13 mouse cellular contexts compared by ENCODE assay signal in the genomic region with DNA sequence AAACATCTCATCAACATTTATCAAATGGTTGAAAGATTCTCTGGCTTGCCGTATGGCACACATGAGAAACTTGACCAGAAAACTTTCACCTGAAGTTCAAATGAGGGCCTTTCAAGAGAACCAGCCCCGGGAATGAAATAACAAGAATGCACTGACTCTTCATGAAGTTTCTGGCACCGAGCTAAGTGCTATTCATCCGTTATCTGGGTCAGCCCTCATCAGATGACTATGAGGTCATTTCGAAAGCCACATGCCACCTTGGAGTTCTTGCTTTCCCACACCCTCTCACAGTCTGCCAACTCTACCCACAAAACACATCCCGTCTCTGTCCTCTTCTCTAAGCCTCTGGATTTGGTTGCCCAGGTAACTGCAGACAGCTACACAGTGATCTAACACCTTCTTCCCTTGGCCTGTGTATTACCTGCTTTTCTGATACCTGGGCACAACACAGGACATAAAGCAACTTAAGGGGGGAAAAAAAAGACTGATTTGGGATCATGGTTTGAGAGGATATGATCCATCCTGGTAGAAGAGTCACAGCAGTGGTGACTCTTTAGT.
DNase-seq lines count a peak whose midpoint lies in the region; ATAC-seq lines count a peak whose summit lies in the region.
"Had no signal": no experiment of that assay in that cellular context is flagged by ENCODE, and none has a peak within 500 bp of the region (broad histone marks: within the 10 kb centered on the region; RNA-seq: fewer than 3 reads in every experiment).

No protein-coding gene starts in this region.

- no peak for ATAC-seq in heart, embryonic 11.5 days (replicated peaks; ENCODE audit: insufficient number of reproducible peaks, low FRiP score, low TSS enrichment)
- ATAC-seq in hindbrain, embryonic 11.5 days (ENCODE audit: low FRiP score): no peak
- no peak for ATAC-seq in forebrain, embryonic 11.5 days (replicated peaks; ENCODE audit: low FRiP score)
- ATAC-seq in kidney, embryonic 14.5 days (ENCODE audit: low FRiP score, low TSS enrichment): no peak

- no peak overlapping the region for H3K4me2 ChIP-seq in heart, embryonic 11.5 days
- no peak overlapping the region for H3K4me2 ChIP-seq in hindbrain, embryonic 11.5 days (replicated peaks; ENCODE audit: low read depth, low read length)
- H3K4me2 ChIP-seq in forebrain, embryonic 11.5 days (ENCODE audit: low read depth, low read length, severe bottlenecking): no peak overlapping the region
- H3K4me2 ChIP-seq in kidney, embryonic 14.5 days (replicated peaks; ENCODE audit: low read depth, low read length): no peak overlapping the region
- H3K4me2 ChIP-seq: hindbrain, embryonic 12.5 days; liver, embryonic 15.5 days had no signal

- H3K9ac ChIP-seq in heart, embryonic 11.5 days (ENCODE audit: low read depth, low read length): no peak overlapping the region
- H3K9ac ChIP-seq in hindbrain, embryonic 11.5 days (ENCODE audit: low read depth, low read length): no peak overlapping the region
- H3K9ac ChIP-seq in forebrain, embryonic 11.5 days (ENCODE audit: low read length): no peak overlapping the region
- no peak overlapping the region for H3K9ac ChIP-seq in kidney, embryonic 14.5 days (ENCODE audit: low read depth, low read length)
- H3K9ac ChIP-seq: hindbrain, embryonic 12.5 days; liver, embryonic 15.5 days had no signal

- H3K36me3 ChIP-seq in heart, embryonic 11.5 days (ENCODE audit: control insufficient read depth, insufficient read depth, low read length): no peaks in the 10 kb centered on the region
- no peaks in the 10 kb centered on the region for H3K36me3 ChIP-seq in hindbrain, embryonic 11.5 days (ENCODE audit: control insufficient read depth, insufficient read depth, low read length)
- no peaks in the 10 kb centered on the region for H3K36me3 ChIP-seq in forebrain, embryonic 11.5 days (ENCODE audit: control insufficient read depth, insufficient read depth, low read length)
- H3K36me3 ChIP-seq in kidney, embryonic 14.5 days (ENCODE audit: control insufficient read depth, insufficient read depth, low read length): no peaks in the 10 kb centered on the region
- H3K36me3 ChIP-seq: hindbrain, embryonic 12.5 days; liver, embryonic 15.5 days had no signal

- H3K9me3 ChIP-seq in heart, embryonic 11.5 days (replicated peaks; ENCODE audit: control insufficient read depth, low read length): no peaks in the 10 kb centered on the region
- H3K9me3 ChIP-seq in hindbrain, embryonic 11.5 days (ENCODE audit: control insufficient read depth, low read length): no peaks in the 10 kb centered on the region
- H3K9me3 ChIP-seq in forebrain, embryonic 11.5 days (ENCODE audit: control insufficient read depth, low read length): no peaks in the 10 kb centered on the region
- no peaks in the 10 kb centered on the region for H3K9me3 ChIP-seq in kidney, embryonic 14.5 days (ENCODE audit: control insufficient read depth, low read length)
- H3K9me3 ChIP-seq: hindbrain, embryonic 12.5 days; liver, embryonic 15.5 days had no signal

- intact Hi-C loops in heart, postnatal 10 days (cut with DNase I): no loop called here

- 57% methylated on average over 6 of the region's 6 CpGs for WGBS in heart, embryonic 11.5 days (ENCODE audit: insufficient replicate concordance)
- WGBS in hindbrain, embryonic 11.5 days: 90% methylated on average over 6 of the region's 6 CpGs
- 92% methylated on average over 6 of the region's 6 CpGs for WGBS in forebrain, embryonic 11.5 days
- 91% methylated on average over 6 of the region's 6 CpGs for WGBS in kidney, embryonic 14.5 days

- peaks cover 20% of the 10 kb centered on the region for H3K4me1 ChIP-seq in heart, embryonic 11.5 days (ENCODE audit: control insufficient read depth, insufficient read depth, low read length)
- H3K4me1 ChIP-seq in hindbrain, embryonic 11.5 days (replicated peaks; ENCODE audit: control insufficient read depth, insufficient read depth, low read length): no peaks in the 10 kb centered on the region
- H3K4me1 ChIP-seq in forebrain, embryonic 11.5 days (replicated peaks; ENCODE audit: control insufficient read depth, insufficient read depth, low read length): no peaks in the 10 kb centered on the region
- no peaks in the 10 kb centered on the region for H3K4me1 ChIP-seq in kidney, embryonic 14.5 days (ENCODE audit: control insufficient read depth, insufficient read depth, low read length)
- H3K4me1 ChIP-seq: hindbrain, embryonic 12.5 days; liver, embryonic 15.5 days had no signal

- H3K27ac ChIP-seq in heart, embryonic 11.5 days (ENCODE audit: low read depth, low read length): no peak overlapping the region
- no peak overlapping the region for H3K27ac ChIP-seq in hindbrain, embryonic 11.5 days (ENCODE audit: low read depth, low read length)
- H3K27ac ChIP-seq in forebrain, embryonic 11.5 days (ENCODE audit: low read depth, low read length): no peak overlapping the region
- H3K27ac ChIP-seq in kidney, embryonic 14.5 days (ENCODE audit: low read depth, low read length): no peak overlapping the region
- H3K27ac ChIP-seq: hindbrain, embryonic 12.5 days; layer of hippocampus, adult 2 months; liver, embryonic 15.5 days had no signal

- DNase-seq in heart, adult 18-20 months: peak; percentile 27 to 38
- DNase-seq in NIH3T3 (ENCODE audit: low read depth): peak; percentile 23
- DNase-seq in brain, adult 2 months (ENCODE audit: low read depth, low spot score): peak; percentile 66
- peak; percentile 37 to 40 for DNase-seq in heart, postnatal 10 days
- no peak for DNase-seq in hindbrain, embryonic 11.5 days (ENCODE audit: low spot score)
- no peak for DNase-seq in forebrain, embryonic 11.5 days (ENCODE audit: low spot score)
- DNase-seq: kidney, adult 18-20 months had no signal

- no peak overlapping the region for H3K4me3 ChIP-seq in heart, embryonic 11.5 days (ENCODE audit: low read depth, low read length)
- H3K4me3 ChIP-seq in hindbrain, embryonic 11.5 days (ENCODE audit: low read depth, low read length): no peak overlapping the region
- no peak overlapping the region for H3K4me3 ChIP-seq in forebrain, embryonic 11.5 days (ENCODE audit: low read depth, low read length)
- H3K4me3 ChIP-seq in kidney, embryonic 14.5 days (ENCODE audit: low read length): no peak overlapping the region
- H3K4me3 ChIP-seq: erythroblast, embryonic 14.5 days; hindbrain, embryonic 12.5 days; layer of hippocampus, adult 2 months; liver, embryonic 15.5 days had no signal

- H3K27me3 ChIP-seq in heart, embryonic 11.5 days (ENCODE audit: control insufficient read depth, insufficient read depth, low read length): no peaks in the 10 kb centered on the region
- H3K27me3 ChIP-seq in hindbrain, embryonic 11.5 days (ENCODE audit: control insufficient read depth, insufficient read depth, low read length): no peaks in the 10 kb centered on the region
- H3K27me3 ChIP-seq in forebrain, embryonic 11.5 days (ENCODE audit: control insufficient read depth, insufficient read depth, low read length): no peaks in the 10 kb centered on the region
- no peaks in the 10 kb centered on the region for H3K27me3 ChIP-seq in kidney, embryonic 14.5 days (ENCODE audit: control insufficient read depth, insufficient read depth, low read length)
- H3K27me3 ChIP-seq: hindbrain, embryonic 12.5 days; liver, embryonic 15.5 days had no signal

Comparison
In these comparisons a context has a peak if more than half of its experiments do, and no peak if none do; other contexts are left out.
1. DNase-seq: peak in heart, adult 18-20 months (2 of 2), NIH3T3 (single experiment), brain, adult 2 months (single experiment) and heart, postnatal 10 days (2 of 2); none in hindbrain, embryonic 11.5 days (single experiment) and forebrain, embryonic 11.5 days (single experiment).